Mouse (Mus musculus): ENCODE measurements at regions not wholly inside any gene's neighbourhood (a gene's known extent, or its start where the extent isn't known, plus 50 kb on each side); places are given as distances from the start of the nearest gene placed in this dataset.

DNA sequence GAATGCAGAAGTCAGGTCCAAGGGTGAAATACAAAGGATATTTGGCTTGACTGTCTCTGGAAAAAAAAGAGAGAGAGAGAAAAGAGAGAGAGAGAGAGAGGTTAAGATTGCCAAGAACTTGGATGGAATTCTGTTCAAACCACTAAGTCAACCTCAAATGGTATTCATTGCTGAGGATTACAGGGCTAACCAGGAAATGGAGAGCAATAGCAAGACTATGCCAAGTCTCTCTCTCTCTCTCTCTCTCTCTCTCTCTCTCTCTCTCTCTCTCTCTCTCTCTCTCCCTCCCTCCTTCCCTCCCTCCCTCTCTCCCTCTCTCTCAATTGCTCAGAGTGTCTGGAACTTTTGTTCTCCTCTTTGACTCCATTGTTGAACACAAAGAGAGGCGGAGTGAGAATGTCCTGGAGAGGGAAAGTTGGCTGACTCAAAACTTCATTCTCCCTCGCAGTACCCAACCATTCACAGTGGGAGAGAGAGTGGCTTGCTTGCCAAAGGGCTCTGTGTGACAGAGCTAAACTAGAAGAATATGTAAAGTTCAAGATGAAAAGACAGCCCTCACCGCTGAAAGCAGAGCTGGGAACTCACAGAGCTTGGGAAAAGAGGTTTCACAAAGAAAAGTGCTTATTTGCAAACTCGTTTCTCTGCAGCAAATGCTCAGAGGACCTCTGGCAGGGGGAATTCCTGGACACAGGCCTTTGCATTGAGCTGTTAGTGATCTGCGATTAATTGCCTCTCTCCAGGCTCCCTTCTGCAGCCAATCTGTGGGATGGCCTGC, 487.1 kb upstream of the Cdh11 start:
- DNase-seq = no peak

DNA sequence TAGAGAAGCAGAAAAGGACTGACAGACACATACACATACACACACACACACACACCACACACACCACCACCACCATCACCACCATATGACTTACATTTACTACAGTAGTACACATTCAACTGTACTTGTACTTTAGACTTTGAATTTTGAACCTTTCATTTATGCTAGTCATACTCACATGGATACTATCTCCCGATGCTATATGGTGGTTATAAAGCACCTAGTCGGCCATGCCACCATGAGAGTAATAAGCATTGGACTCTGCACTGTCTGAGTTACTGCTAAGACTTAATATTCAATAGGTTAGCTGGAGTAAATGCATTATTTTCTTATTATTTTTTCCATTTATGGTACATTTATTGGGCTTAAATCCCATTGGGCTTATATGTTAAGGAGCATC, 488.0 kb upstream of the Cdh11 start:
- DNase-seq = no peak

DNA sequence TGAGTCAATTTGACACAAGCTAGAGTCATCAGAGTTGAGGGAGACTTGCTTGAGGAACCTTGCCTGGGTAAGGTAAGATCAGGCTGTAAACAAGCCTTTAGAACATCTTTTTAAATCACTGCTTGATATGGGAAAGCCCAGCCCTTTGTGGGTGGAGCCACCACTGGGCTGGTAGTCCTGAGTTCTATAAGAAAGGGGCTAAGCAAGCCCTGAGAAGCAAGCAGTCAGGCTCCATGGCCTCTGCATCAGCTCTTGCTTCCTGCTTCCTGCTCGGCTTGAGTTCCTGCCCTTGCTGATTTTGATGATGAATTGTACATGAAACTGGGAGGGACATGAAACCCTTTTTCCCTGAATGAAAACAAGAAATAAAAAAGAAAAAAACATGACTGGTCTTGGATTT, 496.4 kb upstream of the Cdh11 start:
- DNase-seq = no peak

DNA sequence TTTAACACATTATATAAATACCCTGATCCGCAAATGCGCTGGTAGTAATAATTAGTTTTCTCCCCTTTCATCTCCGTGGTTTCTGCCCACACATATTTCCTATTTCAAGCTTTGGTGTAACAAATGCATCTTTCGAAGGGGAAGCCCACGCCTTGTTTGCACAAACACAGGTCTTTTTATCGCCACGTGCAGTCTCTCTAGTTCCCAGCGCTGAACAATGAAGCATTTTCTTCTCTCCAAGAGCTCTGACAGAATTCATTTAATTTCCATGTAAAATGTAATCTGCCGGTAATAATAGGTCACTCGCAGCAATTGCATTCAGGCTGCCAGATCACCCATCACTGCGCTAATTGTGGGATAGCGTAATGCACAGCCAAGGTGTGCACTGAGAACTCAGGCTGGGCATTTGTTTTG, 503.1 kb upstream of the Cdh11 start:
- DNase-seq = no peak

DNA sequence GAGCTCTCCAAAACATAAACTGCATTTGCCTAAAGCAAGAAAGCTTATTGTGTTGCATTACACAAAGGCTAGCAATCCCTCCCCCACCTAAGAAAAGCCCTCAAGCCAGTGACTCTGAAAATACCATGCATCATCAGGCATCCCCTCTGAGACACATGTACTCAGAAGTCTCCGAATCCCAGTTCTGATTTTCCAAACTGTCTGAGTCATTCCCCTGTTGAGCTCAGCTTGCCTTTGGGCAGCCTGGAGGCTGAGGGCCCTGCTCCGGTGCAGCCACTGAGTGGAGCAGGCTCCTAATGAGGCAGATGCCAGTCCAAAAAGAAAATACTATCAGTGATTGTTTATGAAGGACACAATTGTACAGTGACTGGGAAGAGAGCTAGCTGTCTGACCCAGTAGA, 507.5 kb upstream of the Cdh11 start:
- no peak for DNase-seq

DNA sequence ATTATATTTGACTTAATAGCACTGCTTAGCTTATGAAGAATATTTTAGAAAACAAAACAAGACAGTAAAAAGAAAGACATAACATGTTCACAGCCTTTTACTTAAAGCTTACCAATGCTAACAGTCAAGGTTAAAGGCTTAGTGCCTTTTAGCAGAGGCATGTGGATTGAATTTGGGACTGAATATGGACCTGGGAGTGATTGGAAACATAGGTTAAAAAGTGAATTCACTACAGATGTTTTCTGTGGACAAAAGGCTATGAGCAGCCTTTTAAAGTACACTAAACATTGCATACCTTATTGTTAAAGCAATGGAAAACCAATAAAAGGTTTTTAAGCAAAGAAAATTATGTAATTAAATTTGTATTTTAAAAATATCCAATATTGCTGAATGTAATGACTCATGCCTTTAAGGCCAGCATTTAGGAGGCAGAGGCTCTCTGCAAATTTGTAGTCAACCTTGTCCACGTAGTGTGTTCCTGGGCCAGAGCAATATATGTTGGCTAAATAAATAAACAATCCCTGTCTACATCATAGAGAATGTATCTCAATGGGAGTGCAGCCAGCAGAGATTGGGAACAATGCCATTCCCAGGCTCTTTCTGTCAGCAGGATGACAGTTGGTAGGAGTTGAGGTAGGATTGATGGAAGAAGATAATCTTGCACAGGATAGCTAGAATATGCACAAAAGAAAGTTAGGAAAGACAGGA, 521.2 kb upstream of the Cdh11 start:
- DNase-seq = no peak

DNA sequence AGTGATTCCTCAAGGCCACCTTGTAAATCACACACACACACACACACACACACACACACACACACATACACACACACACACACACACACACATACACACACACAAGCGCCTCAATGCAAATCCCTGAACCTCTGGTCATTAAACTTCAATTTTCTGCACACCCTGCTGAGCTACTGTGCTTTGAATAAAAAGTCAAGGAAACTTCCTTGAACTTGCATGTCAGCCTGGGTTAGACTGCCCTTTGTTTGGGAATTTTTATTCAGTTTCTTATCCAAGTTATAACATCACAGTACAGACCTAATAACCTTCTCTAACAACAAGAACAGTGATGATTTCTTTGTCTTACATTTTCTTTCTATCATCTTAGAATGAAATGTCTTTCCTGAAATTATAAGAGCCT, 528.1 kb upstream of the Cdh11 start:
- no peak for DNase-seq

DNA sequence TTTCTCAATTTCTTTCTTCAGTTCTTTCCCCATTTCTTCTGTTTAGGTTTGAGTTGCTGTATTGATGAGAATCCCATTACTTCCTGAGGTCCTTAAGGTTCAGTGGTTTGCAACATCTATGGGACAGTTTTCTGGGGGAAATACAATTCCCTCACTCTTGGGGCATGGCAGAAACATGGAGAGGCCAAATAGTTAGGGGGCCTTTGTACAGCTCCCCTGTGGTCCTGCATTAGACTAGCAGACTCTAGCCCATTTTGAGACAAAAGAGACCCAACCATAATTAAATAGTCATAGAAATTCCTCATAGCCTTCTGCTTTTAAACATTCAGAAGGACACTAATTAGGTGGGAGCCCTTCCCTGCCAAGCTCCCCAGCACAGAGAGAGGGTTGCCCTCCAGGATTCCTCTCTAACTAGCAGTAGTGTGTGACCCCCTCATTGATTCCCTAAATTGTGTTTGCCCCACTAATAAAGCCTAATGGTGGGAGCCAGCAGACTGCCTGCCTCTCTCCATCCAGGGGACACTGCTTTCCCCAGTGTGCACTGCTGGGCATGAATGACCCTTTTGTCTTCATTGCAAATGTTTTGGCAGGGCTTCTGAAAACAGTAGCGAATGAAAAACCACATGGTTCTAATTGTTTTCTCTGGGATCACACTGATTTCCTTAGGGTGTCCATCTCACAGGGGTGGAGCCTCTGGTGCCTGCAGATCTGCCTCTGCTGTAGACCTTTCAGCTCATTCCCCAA, 529.0 kb upstream of the Cdh11 start:
- no peak for DNase-seq

DNA sequence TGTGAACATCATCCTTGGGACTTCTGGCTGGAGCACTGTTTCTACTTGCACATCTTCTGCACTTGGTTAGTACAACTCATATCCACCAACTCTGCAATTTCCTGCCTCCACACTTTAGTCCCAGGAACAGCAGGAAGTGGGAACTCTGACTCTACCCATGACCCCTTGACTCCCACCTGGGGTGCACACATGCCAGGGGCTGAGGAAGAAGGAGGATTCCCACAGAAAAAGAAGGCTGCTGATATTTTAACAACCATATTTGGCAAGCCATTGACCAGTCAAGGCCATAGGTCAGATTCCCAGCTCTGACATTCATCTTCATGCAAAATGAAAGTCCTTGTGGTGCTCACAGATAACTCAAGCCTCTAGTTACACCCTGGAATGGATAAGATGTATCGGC, 530.3 kb upstream of the Cdh11 start:
- no peak for DNase-seq

DNA sequence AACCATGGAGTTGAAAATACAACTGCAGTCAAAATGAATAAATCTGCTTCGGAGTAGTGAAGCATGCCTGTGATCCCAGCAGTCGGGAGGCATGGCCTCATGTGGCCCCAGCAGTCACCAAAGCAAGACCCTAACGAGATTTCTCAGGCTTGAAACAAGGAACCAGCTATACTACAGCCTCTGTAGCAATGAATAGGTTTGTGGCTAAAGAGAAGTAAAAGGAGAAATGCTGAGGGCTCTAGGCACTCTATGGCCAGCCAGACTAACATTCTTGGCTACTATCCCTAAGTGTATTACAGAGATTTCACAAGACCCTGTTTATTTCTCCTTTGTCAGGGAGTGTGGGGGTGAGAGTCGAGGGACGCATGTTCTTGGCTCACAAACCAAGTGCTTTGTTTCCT, 531.2 kb upstream of the Cdh11 start:
- DNase-seq = no peak

DNA sequence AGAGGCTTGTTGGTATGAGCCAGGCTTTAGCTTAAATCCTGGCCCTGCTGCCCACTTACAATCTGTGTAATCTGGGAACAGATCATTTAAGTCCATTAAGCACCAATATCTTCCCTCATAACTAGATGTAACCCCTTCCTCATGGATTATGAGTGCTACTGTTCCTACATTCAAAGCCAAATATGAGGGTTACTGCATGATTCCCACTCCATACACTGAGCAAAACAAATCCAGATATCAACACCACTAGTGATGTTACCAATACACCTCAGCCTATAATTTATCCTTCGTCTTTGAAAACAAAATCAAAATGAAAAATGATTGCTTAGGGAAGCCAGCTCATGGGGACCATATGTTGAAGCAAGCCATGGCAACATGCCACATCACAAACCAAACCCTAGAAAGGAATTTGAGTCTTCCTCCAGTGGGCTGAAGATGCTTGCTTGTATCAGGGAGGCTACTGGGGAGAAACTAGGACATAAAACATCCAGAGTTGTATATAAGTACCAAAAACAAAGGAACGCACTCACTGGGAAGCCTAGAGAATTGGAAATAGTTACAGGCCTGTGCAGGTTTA, 531.8 kb upstream of the Cdh11 start:
- DNase-seq = no peak

DNA sequence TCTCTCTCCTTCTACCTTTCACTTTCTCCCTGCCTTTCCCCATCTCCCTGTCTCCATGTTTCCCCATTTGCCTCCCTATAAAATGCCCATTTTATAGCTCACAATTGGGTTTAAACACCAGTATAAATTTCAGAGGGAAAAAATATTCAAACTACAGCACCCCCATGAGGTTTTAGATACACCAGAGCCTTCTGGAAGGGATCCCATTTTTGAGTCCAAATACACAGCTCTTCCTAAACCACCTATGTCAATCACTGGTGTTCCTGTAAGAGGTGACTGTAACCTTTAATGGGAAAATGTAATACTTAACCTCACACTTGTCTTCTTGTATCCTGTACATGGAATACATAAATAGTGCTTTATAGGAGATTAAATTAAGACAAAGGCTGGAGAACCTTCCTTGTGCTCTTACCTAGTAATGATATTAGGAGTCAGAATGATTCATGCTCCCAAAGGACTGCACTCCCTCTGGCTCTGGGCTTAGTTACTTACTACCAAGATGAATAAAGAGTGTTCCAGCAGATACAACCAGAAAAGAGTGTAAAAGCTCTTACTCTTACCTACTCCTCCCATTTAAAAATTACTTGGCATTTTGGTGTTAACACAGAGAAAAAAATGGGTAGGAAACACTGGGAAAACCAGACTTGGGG, 538.7 kb upstream of the Cdh11 start:
- no peak for DNase-seq

DNA sequence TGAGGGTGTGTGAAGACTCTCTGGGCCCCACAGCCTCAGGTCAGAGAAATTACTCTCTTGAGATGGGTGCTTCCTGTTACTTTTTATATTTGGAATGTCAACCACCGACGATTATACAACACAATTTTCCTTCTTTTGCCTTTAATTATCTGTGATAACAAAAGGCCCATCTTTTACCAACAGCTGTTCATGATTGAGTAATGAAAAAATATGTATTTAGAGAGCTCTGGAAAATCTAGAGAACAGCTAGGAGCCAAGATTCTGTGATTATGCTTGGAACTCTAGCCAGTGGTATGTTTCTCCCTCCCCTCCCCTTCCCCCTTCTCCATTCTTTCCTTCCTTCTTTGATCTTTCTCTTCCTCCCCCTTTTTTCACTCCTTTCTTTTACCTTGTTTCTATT, 546.0 kb upstream of the Cdh11 start:
- DNase-seq = no peak

DNA sequence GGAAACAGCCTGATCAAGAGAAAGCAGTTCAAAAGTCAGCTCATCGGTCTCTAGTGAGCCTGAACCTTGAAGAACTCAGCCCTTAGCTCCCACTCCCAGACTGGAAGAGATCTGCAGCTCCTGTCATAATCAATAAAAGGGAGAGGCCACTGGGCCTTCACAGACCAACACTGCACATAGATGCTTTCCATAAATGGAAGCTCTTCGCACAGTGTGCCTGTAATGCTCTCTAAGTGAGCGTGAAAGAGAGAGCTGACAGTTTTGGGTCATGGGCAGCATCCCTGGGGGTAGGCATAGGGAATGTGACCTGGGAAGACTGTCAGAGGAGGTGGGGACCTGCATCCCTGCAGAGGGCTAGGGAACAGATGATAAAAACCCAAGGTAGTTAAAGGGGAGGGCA, 551.9 kb upstream of the Cdh11 start:
- DNase-seq = no peak

DNA sequence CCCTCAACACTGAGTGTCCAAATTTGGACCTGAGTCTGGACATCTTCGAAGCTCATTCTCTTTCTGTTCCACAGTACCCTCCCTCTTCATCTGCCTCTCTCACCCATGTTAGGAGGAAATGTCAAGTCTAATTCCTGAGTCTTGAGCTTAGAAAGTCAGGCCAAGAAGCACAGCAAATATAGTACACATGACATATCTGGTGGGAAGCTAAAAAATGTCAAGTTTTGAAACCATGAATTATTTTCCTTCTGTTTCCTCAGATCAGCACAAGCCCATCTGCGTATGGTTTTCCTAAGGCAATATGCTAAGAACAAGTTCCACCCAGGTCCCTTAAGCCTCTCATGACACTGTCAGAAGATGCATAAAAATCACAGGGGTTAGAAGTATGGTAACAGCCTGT, 553.6 kb upstream of the Cdh11 start:
- no peak for DNase-seq

DNA sequence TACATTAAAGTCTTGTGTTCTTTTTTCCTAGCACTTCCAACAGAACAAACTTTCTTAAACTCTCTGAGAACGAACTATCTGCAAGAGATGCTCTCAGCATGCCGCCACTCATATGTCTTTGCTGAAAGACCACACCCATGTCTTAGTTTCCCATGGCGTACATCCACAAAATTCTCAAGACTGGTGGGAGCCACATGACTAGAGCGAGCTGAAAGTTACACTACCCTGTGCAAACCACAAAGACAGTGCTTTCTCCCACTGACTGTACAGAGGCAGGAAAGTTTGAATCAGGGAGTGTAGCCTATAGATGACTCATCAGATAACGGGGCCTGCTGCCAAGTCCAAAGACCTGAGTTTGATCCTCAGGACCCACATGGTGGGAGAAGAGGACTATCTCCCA, 554.5 kb upstream of the Cdh11 start:
- no peak for DNase-seq

DNA sequence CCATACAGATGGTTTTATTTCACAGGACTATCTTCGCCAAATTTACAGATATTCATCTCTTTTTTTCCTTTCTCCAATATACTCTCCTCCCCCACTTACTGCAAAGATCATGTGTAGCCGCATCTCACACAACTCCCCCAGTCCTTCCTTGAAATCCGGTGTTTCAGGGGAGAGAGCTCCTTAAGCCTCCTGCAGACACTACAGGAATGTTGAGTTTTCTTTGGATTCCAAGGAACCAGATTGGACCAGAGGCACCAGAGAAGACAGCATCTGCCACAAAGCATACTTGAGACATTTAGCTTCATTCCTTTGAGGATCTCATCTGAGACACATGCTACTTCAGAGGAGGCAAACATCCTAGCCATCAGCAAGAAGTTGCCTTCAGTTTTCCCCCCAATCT, 558.4 kb upstream of the Cdh11 start:
- no peak for DNase-seq

DNA sequence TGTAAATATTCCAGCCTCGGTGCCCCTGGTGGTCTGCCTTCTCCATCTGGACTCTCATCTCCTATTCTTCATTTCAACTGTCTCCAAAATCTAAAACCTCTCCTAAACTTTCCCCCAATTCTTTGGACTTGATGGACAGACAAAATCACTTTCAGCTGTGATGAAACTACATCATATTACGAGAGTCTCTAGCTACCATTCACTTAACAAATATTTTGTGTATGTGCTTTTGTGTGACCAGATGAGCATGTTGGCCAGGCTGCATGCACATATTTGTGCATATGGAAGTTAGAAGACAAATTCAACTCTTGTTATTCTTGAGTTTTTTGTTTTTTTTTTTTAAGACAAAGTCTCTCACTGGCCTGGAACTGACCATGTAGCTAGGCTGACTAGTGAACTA, 559.4 kb upstream of the Cdh11 start:
- DNase-seq = no peak

DNA sequence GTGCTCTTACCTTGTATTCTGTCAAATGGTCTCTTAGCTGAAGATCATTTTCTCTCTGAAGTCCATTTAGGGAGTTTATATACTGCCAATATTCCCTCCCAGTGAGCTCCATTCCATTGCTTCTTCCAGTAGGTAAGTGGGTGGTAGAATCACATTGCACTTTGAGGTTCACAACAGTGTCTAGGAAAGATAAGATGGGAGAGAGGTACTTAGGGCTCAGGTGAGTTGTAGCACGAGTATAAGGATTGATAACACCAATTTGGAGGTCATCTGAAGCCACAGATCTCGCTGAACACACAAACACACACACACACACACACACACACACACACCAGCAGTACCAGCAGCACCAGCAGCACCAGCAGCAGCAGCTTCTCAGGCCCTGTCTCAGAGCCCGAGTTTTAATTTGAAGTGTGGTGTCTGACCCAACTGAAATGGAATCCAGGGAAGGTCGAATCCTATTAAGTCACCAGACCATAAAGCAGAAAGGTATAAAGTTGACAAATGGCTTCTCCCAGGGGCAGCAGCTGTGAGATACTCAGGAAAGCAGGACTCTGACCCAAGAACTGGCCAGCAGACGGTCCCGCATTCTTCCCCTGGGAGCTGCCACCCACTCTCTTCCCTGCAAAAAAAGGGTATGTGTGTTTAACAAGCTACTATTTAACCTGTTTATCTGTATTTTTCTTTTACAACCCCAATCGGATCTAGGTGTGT, 561.9 kb upstream of the Cdh11 start:
- no peak for DNase-seq

DNA sequence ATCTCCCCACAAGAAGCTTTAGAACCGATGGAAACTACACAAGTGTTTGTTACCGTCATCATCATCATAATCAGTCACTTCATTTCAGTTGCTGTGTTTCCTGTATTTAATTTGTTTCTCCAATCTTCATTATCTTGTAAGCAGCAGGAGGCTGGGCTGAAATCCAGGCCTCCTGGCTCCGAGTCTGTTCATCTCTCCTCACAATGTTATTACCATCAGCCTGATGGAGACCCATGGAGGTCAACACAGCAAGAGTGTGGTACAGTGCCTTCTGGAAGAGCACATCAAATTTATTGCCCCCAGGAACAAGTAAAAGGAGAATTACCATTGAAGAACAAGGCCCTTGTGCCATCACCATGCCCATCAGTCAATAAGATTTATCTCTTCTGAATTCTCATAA, 576.3 kb upstream of the Cdh11 start:
- DNase-seq = no peak

DNA sequence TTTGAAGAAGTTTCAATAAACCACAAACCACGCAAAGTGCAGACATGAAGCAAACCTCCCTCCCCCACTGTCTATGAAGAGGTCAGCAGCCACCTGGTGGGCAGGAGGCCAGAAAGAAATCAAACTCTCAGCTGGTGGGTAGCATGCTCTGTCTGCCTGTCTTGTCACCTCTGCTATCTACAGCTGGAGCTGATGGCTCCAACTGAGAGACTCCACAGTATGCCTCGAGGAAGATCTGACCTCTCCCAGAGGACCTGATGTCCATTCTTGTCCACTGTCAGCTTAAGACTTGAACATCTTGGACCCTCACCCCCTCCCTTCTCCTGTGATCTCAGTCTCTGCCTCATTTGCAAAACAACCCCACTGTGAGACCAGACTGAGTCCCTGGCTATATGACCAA, 585.0 kb upstream of the Cdh11 start:
- no peak for DNase-seq

DNA sequence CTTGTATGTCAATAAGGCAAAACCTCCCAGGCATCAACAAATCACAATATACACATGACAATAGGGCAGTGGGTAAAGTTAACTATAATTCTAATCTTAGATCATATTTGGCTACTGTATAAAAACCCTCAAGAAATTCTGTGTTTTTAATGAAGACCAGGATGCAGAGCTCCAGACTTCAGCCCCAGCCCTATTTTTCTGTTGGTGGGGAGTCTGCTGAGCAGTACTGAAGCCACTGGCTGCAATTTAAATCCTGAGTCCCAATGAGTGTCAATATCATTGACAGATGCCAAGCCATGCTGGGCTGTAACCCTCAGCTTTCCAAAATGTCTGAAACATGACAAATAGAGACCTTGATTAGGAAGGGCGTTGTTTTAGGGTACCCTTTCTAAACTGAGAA, 587.6 kb upstream of the Cdh11 start:
- no peak for DNase-seq

DNA sequence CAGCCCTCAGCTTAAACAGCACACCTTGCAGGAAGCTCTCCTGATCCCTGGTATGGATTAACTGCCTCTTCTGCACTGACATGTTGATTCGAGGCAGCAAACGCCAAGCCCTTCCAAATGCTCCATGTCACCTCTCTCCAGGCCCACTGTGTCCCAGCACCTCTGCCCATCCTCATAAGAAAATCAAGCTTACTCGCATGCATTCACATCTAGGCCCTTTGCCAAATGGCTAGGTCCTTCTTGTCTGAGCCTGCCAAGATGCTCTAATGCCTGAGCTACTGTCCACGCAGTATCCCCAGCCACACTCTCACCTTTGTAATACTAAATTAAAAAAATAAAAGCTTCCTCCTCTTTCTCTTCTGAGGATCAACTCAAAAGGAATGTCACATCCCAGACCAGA, 588.7 kb upstream of the Cdh11 start:
- no peak for DNase-seq

All from spleen, adult 18-20 months (tissue).